Mouse (Mus musculus): ENCODE data around the gene Orai2.
"Not testable (repeated sequence)": the region's sequence is repeated elsewhere in the genome, so short reads cannot be mapped to it uniquely, and the experiment has no call there.

The Orai2 gene

GRCm38 (mm10) chr5:136170512-136171362 lies at the start of gene Orai2:
Gene Orai2 (minus strand): TSS chr5:136170713.
- in situ Hi-C loops (cut with MboI, MseI) = no loop called here

GRCm38 (mm10) chr5:136218585-136218984 lies 48.1 kb upstream of the Orai2 start:
- in situ Hi-C loops (cut with MboI, MseI) = no loop called here

GRCm38 (mm10) chr5:136217932-136218381 lies 47.4 kb upstream of the Orai2 start:
- in situ Hi-C loops (cut with MboI, MseI) = no loop called here

- in situ Hi-C loops (cut with MboI, MseI) = no loop called here
Observed at GRCm38 (mm10) chr5:136217004-136217665, 46.6 kb upstream of the Orai2 start.

GRCm38 (mm10) chr5:136215958-136216357 lies 45.4 kb upstream of the Orai2 start:
- in situ Hi-C loops (cut with MboI, MseI) = no loop called here

- in situ Hi-C loops (cut with MboI, MseI) = no loop called here
Observed at GRCm38 (mm10) chr5:136215211-136215610, 44.7 kb upstream of the Orai2 start.

- in situ Hi-C loops (cut with MboI, MseI) = no loop called here
Observed at GRCm38 (mm10) chr5:136213716-136214115, 43.2 kb upstream of the Orai2 start.

- in situ Hi-C loops (cut with MboI, MseI) = no loop called here
Observed at GRCm38 (mm10) chr5:136212716-136213115, 42.2 kb upstream of the Orai2 start.

- in situ Hi-C loops (cut with MboI, MseI) = not testable (repeated sequence)
Observed at GRCm38 (mm10) chr5:136211341-136212102, 41.0 kb upstream of the Orai2 start.

GRCm38 (mm10) chr5:136210549-136210948 lies 40.0 kb upstream of the Orai2 start:
- in situ Hi-C loops (cut with MboI, MseI) = no loop called here

- in situ Hi-C loops (cut with MboI, MseI) = loop anchor here (5.0 kb wide), 1 partner anchor 50 kb away; no protein-coding TSS in a partner anchor
Observed at GRCm38 (mm10) chr5:136201832-136202231, 31.3 kb upstream of the Orai2 start.

- in situ Hi-C loops (cut with MboI, MseI) = no loop called here
Observed at GRCm38 (mm10) chr5:136199526-136199925, 29.0 kb upstream of the Orai2 start.

- in situ Hi-C loops (cut with MboI, MseI) = no loop called here
Observed at GRCm38 (mm10) chr5:136198474-136199391, 28.2 kb upstream of the Orai2 start, which contains the start of gene Prkrip1. Gene Prkrip1 (minus strand): TSS chr5:136198963.

- in situ Hi-C loops (cut with MboI, MseI) = no loop called here
Observed at GRCm38 (mm10) chr5:136191870-136192269, 21.4 kb upstream of the Orai2 start.

GRCm38 (mm10) chr5:136186723-136187122 lies 16.2 kb upstream of the Orai2 start:
- in situ Hi-C loops (cut with MboI, MseI) = loop anchor here (5.0 kb wide), 1 partner anchor 39 kb away; no protein-coding TSS in a partner anchor

GRCm38 (mm10) chr5:136183766-136184165 lies 13.3 kb upstream of the Orai2 start:
- in situ Hi-C loops (cut with MboI, MseI) = no loop called here

GRCm38 (mm10) chr5:136182830-136183229 lies 12.3 kb upstream of the Orai2 start:
- in situ Hi-C loops (cut with MboI, MseI) = no loop called here

GRCm38 (mm10) chr5:136182049-136182448 lies 11.5 kb upstream of the Orai2 start:
- in situ Hi-C loops (cut with MboI, MseI) = no loop called here

GRCm38 (mm10) chr5:136181197-136181596 lies 10.7 kb upstream of the Orai2 start:
- in situ Hi-C loops (cut with MboI, MseI) = no loop called here

GRCm38 (mm10) chr5:136179594-136179993 lies 9.1 kb upstream of the Orai2 start:
- in situ Hi-C loops (cut with MboI, MseI) = loop anchor here (5.0 kb wide), 1 partner anchor 77 kb away; no protein-coding TSS in a partner anchor
